Mouse (Mus musculus) CD4-positive, CD25-positive, alpha-beta regulatory T cell, adult 9 weeks (primary cell): Measurements from ENCODE around the gene T. TPM values are rescaled to one million over a fixed set of nuclear protein-coding genes. Genes with fewer than 3 reads are reported as not detected.

Experiments used
- polyA plus RNA-seq: library from polyadenylated mRNA; unstranded; fragments of 100-300 nt; shearing (Covaris generic); gene quantifications from one replicate; pipeline ENCODE4 v1.2.1, GENCODE M21; 2017

T gene
- not detected for polyA plus RNA-seq

GRCm38 (mm10) chr17:8433978-8434960 lies at the start of gene T:
TSS of gene T (plus strand) at chr17:8434423.

Other genes starting within 250 kb of the T start
- 52.0 TPM for gene Ccr6, start 198.4 kb upstream of the T start, polyA plus RNA-seq
- gene Mpc1, start 151.5 kb upstream of the T start, polyA plus RNA-seq, result 187 TPM
- gene Sft2d1, start 123.3 kb upstream of the T start, polyA plus RNA-seq, result 209 TPM
- gene Prr18, start 97.0 kb upstream of the T start, polyA plus RNA-seq, result 0.11 TPM
- gene T2, start 78.4 kb upstream of the T start, polyA plus RNA-seq, result not detected
- gene Pde10a, start 90.9 kb downstream of the T start, polyA plus RNA-seq, result not detected
- gene Gm17087, start 132.5 kb downstream of the T start, polyA plus RNA-seq, result 0.92 TPM